Mouse (Mus musculus) midbrain, embryonic 13.5 days (tissue): ENCODE results near the gene Ubn1. TPM values are rescaled to one million over a fixed set of nuclear protein-coding genes. Genes with fewer than 3 reads are reported as not detected.

ENCODE experiments used
- ATAC-seq: fragments of 200-750 bp; cut with Nextera tagmentation; 2 replicates; pipeline ENCODE4 v1.8.0; 2017; ENCODE audit warnings: mild to moderate bottlenecking, moderate TSS enrichment, moderate library complexity
- H3K27ac ChIP-seq: fragments of 300-500 bp; sonication (generic); 2 replicates; pipeline ENCODE4 v1.5.1; 2015; ENCODE audit warnings: inconsistent platforms, mild to moderate bottlenecking, moderate library complexity
- H3K27me3 ChIP-seq: fragments of 300-500 bp; sonication (generic); 2 replicates; pipeline ENCODE4 v1.6.1; 2015; ENCODE audit warnings: mild to moderate bottlenecking, inconsistent platforms
- H3K36me3 ChIP-seq: fragments of 300-500 bp; sonication (generic); 2 replicates; pipeline ENCODE4 v1.6.1; 2015; ENCODE audit warnings: mild to moderate bottlenecking, inconsistent platforms
- H3K4me1 ChIP-seq: fragments of 300-500 bp; sonication (generic); replicated peaks from 2 replicates; pipeline ENCODE4 v1.6.1; 2015; ENCODE audit warnings: inconsistent platforms
- H3K4me2 ChIP-seq: fragments of 300-500 bp; sonication (generic); replicated peaks from 2 replicates; pipeline ENCODE4 v1.6.1; 2015; ENCODE audit warnings: moderate library complexity, mild to moderate bottlenecking, inconsistent platforms
- H3K4me3 ChIP-seq: fragments of 300-500 bp; sonication (generic); replicated peaks from 2 replicates; pipeline ENCODE4 v1.5.1; 2015; ENCODE audit warnings: mild to moderate bottlenecking, inconsistent platforms
- H3K9ac ChIP-seq: fragments of 300-500 bp; sonication (generic); replicated peaks from 2 replicates; pipeline ENCODE4 v1.6.1; 2015; ENCODE audit warnings: mild to moderate bottlenecking, inconsistent platforms
- H3K9me3 ChIP-seq: fragments of 300-500 bp; sonication (generic); 2 replicates; pipeline ENCODE4 v1.6.1; 2016; ENCODE audit warnings: mild to moderate bottlenecking, inconsistent platforms
- WGBS: fragments of 180-500 bp; shearing (Covaris S2); methylation state at CpG from one replicate; pipeline ENCODE4 v1.1.7; 2015; 5-methylcytosine and 5-hydroxymethylcytosine counted together
- polyA plus RNA-seq: library from polyadenylated mRNA; unstranded; fragments of >200 nt; fragmentation: Nextera tagmentation; extraction: Ambion mirVana; gene quantifications from 2 replicates; pipeline ENCODE4 v1.2.1, GENCODE M21; 2015

The Ubn1 gene
- polyA plus RNA-seq, 1 experiment from 2014 or later: 19.6 TPM

DNA sequence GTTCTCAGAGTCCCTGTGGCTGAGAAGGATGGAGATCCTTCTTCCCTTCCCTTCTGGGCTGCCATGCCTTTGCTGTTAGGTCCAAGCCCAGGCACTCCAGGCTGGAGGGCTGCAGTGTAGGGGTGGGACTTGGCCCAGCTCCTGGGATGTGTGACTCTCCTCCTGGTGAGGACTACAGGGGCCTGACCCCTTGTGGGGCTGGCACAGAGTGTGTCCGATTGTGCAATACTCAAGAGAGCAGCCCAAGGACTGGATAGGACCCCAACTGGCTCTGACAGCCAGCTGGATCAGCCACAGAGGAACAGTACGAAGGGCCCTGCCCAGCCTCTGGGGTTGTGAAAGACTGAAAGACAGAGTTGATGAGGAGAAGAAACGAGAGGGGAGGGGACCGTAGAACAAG lies 80.9 kb downstream of the Ubn1 start:
- H3K4me1 ChIP-seq: peaks cover 11% of the 10 kb centered on the region
- H3K36me3 ChIP-seq: no peaks in the 10 kb centered on the region
- no peak overlapping the region for H3K4me3 ChIP-seq
- peaks cover 69% of the 10 kb centered on the region for H3K27me3 ChIP-seq
- ATAC-seq: no peak; the same call in 1 of the 2 replicates
- no peak overlapping the region for H3K4me2 ChIP-seq
- no peaks in the 10 kb centered on the region for H3K9me3 ChIP-seq
- 9% methylated on average over 4 of the region's 4 CpGs for WGBS
- no peak overlapping the region for H3K9ac ChIP-seq
- H3K27ac ChIP-seq: no peak overlapping the region

DNA sequence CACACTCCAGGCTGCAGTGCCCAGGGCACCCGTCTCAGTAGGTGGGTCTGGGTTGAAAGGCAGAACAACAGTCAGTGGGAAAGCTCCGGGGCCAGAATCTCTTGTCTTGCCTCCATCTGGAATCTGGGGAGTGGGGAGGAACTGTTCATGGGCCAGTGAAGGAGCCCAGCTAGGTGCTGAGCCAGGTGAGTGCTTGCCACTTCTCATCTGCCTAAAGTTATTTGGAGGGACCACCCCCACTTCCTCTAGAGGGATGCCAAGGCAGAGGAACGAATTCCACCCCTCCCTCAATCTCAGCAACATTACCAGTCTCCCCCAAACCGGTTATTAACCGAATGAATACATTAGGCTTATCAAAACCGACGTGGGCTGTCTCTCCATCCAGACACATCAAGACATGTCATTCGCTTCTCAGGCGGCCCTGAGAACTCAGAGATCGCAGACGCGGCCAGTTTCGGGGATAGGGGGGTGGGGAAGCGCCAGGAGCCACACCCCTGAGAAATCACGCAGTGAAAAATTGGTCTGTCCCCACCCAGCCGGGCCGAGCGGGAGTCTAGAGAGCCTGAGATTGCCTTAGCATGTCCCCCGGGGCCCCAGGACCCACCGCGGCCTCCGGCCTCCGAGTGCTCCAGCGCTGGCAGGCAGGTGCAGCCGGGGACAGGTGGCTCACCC lies 81.5 kb downstream of the Ubn1 start:
- Histone ChIP-seq H3K36me3 (no peaks in the 10 kb centered on the region), H3K4me2 (peak overlapping the region; percentile 52; the same call in 1 of the 2 replicates), H3K27ac (no peak overlapping the region), H3K4me3 (peak overlapping the region; percentile 33; the same call in 1 of the 2 replicates), H3K9me3 (no peaks in the 10 kb centered on the region), H3K4me1 (peaks cover 11% of the 10 kb centered on the region), H3K9ac (no peak overlapping the region), H3K27me3 (peaks cover 69% of the 10 kb centered on the region)
- WGBS: 3% methylated on average over 25 of the region's 25 CpGs
- ATAC-seq: no peak

DNA sequence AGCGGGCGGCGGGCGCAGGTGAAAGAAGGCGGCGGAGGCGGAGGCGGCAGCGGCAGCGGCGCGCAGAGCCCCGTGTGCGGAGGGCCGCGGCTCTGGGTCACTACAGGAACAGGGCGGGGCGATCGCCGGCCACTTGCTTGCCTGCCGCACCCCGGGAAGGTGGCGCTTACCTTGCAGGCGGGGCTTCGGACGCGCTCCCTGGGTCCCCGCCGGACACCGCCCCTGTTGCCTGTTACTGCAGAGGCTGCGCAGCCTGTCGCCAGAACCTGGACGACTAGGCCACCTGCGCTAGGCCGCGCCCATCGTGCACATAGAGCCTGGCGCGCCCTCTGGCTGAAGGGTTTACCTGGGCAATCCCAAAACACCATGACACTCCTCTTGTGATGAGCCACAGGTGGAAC lies 82.5 kb downstream of the Ubn1 start, which contains the start of gene Ppl:
Ppl (minus strand) TSS at position 21 of the 401 bp plus-strand sequence.
- no peaks in the 10 kb centered on the region for H3K36me3 ChIP-seq
- no peaks in the 10 kb centered on the region for H3K9me3 ChIP-seq
- H3K4me3 ChIP-seq: peak within 1 kb of the TSS; percentile 33
- H3K4me2 ChIP-seq: peak within 1 kb of the TSS; percentile 52
- ATAC-seq: no peak
- H3K9ac ChIP-seq: no peak within 1 kb of the TSS
- WGBS: 2% methylated on average over 38 of the region's 39 CpGs
- H3K27me3 ChIP-seq: peaks cover 69% of the 10 kb centered on the region
- no peak within 1 kb of the TSS for H3K27ac ChIP-seq
- H3K4me1 ChIP-seq: peaks cover 11% of the 10 kb centered on the region

DNA sequence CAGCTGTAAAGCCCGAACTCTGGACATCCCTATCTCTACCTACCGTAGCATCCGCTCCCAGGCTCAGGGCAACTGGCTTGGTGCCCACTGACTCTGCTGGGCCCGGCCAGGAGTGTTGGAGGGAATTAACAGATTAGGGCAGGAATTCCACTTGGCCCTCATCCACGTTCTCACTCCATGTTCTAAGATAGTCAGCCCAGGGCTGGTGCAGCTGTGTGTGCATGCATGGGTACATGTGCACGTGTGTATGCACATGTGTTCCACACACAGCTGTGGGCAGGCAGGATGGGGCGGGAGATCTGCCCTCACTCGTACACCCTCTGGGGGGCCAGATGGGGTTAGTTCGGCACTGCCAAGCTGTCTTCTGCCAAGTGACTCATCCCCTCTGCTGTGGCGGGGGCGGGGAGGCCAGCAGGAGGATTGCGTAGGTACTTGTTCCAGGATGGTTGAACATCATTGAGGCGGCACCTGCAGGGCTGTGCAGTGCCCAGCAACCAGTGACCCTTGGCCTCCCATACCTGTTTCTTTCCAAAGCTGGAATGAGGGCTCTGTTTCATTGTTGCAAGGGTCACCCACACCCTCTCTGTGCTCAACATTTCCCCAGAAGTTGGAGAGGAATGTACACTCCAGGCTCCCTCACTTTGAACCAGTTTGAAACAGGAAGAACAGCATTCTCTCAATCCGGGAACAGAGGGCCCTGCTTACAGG lies 84.9 kb downstream of the Ubn1 start:
- Histone ChIP-seq H3K4me3 (no peak overlapping the region), H3K4me2 (no peak overlapping the region), H3K4me1 (peaks cover 11% of the 10 kb centered on the region), H3K9me3 (no peaks in the 10 kb centered on the region), H3K36me3 (no peaks in the 10 kb centered on the region), H3K9ac (no peak overlapping the region), H3K27me3 (peaks cover 54% of the 10 kb centered on the region), H3K27ac (no peak overlapping the region)
- 81% methylated on average over 14 of the region's 14 CpGs for WGBS
- ATAC-seq: no peak

DNA sequence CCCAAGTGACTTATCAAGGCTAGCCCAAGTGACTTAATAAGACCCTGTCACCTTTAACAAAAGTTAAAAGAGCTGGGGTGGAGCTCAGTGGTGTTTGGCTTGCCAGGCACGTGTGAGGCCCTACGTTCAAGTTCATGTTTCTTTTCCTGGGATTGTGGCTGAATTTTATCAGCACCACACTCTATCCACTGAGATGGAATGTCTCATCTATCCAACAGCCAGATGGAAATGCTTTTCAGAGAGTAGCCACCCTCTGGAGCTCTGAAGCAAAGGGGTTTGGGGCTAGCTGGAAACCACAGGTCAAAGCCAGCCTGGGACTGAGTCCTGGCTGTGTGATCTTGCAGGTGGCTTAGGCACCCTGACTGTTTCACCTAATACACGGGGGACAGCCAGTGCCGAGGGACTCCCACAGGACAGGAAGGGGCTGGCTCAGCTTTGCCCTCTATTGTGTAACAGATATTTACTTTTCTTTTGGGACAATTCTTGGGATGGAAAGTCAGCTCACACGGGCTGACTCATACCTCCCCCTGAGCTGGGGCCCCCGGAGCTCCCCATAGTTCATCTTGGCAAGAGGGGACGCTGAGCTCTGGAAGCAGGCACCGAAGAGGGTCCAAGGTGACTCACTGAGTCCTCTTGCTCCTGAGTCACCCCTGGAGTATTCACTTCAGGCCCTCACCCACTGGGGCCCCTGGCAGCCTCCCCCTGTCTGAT lies 85.8 kb downstream of the Ubn1 start:
- Histone ChIP-seq H3K36me3 (no peaks in the 10 kb centered on the region), H3K27me3 (peaks cover 45% of the 10 kb centered on the region), H3K9me3 (no peaks in the 10 kb centered on the region), H3K4me3 (no peak overlapping the region), H3K27ac (no peak overlapping the region), H3K4me2 (no peak overlapping the region), H3K4me1 (peaks cover 11% of the 10 kb centered on the region), H3K9ac (no peak overlapping the region)
- 74% methylated on average over 8 of the region's 8 CpGs for WGBS
- no peak for ATAC-seq

Other genes starting within 250 kb of the Ubn1 start
- gene 4930562C15Rik, start 214.6 kb upstream of the Ubn1 start, polyA plus RNA-seq: 0.40 and 0.50 TPM in 2 replicates
- gene Ubald1, start 169.7 kb upstream of the Ubn1 start, polyA plus RNA-seq: 45.8 and 46.2 TPM in 2 replicates
- gene Mgrn1, start 163.8 kb upstream of the Ubn1 start, polyA plus RNA-seq: 100 and 101 TPM in 2 replicates
- 130 and 131 TPM in 2 replicates for gene Nudt16l1, start 111.3 kb upstream of the Ubn1 start, polyA plus RNA-seq
- 79.1 and 85.4 TPM in 2 replicates for gene Anks3, start 85.9 kb upstream of the Ubn1 start, polyA plus RNA-seq
- not detected in 2 replicates for gene Sept12, start 52.2 kb upstream of the Ubn1 start, polyA plus RNA-seq
- gene Smim22, start 42.8 kb upstream of the Ubn1 start, polyA plus RNA-seq: 0.81 TPM in 1 of 2 replicates, not detected in the other
- 137 and 139 TPM in 2 replicates for gene Rogdi, start 36.5 kb upstream of the Ubn1 start, polyA plus RNA-seq
- gene Glyr1, start 194 bp upstream of the Ubn1 start, polyA plus RNA-seq: 228 and 230 TPM in 2 replicates
- 0.12 and 0.13 TPM in 2 replicates for gene Ppl, start 82.4 kb downstream of the Ubn1 start, polyA plus RNA-seq
- gene Sec14l5, start 97.1 kb downstream of the Ubn1 start, polyA plus RNA-seq: 0.98 and 1.1 TPM in 2 replicates
- gene Nagpa, start 154.0 kb downstream of the Ubn1 start, polyA plus RNA-seq: 8.6 and 10.1 TPM in 2 replicates
- gene AU021092, start 172.2 kb downstream of the Ubn1 start, polyA plus RNA-seq: 11.7 and 12.2 TPM in 2 replicates
- gene Alg1, start 183.6 kb downstream of the Ubn1 start, polyA plus RNA-seq: 30.8 and 35.3 TPM in 2 replicates
- gene Eef2kmt, start 205.9 kb downstream of the Ubn1 start, polyA plus RNA-seq: 8.1 and 8.5 TPM in 2 replicates